Mouse (Mus musculus): ENCODE measurements around the gene Gm20479. TPM values are rescaled to one million over a fixed set of nuclear protein-coding genes. Genes with fewer than 3 reads are reported as not detected.

Gene Gm20479
- polyA plus RNA-seq (2017; shearing (Covaris generic)) = 1 to 10 TPM; 1.4 to 3.3 TPM

DNA sequence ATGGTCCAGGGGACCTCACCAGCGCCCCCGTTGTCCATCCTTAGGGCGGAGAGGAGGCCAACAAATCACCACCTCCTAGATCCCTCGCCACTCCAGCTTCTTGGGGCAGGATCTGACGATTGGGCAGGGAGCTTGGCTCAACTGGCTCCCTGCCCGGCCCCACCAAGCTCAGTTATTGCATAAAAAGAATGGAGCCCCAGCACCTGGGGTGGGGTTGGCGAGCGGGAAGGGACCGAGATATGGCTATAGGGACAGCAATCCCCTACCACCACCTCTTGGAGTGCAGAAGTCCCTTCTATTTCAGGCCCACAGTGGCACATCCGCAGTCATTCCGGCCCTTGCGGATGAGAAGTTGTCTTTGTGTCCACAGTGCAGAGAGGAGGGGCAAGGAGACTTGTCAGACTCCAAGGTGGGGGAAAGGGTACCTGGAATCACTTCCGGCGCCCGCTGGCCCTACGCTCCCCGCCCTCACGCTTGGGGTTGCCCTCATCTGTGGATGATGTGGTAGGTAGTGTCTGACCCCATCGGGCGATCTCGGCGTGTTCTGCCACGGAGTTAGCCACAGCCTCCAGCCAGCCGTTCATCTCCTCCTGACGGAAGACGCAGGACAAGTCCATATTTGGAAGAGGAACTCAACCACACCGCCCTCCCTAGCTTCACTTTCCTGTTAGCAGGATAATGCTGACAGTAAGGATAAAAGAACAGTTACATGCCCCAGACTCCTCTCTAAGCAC lies at the start of gene Gm20479:
Gm20479 (minus strand) TSS at position 559 of the 734 bp plus-strand sequence.
- no peak for ATAC-seq

DNA sequence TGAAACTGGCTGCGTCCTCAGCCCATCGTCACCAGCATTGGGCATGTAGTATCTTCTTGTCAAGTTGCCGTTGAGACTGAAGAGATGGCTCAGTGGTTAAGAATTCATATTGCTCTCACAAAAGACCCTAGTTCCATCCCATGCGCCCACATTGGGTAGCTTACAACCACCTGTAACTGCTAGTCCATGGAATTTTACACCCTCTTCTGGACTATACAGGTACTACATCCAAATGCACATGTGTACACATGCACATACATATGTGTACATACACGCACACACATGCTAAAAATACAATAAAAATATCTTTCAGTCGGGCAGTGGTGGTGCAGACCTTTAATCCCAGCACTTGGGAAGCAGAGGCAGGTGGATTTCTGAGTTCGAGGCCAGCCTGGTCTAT lies 49.3 kb upstream of the Gm20479 start:
- no peak for ATAC-seq

DNA sequence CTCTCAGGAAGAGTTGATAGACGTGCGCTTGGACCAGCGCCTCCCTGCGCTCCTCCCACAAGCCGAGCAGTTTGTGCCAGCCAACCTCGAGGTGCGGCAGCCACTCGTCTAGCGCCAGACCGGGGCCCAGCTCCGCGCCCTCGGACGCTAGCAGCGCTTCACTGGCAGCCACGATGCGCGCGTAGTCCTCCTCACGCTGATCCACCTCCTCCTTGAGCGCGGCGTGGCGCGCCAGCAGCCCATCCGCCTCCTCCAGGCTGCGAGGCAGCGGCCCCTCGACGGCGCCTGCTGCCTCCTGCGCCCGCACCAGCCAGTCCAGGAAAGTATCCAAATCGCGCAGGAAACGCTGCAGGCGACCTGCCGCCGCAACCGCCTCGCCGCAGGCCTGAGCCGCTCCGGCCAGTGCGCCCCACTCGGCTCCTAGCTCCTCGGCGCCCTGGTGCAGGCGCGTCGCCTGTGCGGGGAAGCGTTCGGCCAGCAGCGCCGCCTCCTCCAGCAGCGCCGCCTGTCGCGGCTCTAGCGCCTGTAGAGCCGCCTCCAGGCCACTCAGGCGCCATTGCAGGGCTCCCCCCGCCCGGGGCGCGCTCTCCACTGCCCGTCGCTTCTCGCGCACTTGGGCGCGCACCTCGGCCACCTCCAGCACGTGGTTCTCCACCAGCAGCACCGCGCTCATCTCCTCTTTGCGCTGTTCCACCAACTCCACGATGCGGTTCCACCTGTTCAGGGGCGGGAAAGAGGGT lies 47.2 kb upstream of the Gm20479 start:
- ATAC-seq = no peak

DNA sequence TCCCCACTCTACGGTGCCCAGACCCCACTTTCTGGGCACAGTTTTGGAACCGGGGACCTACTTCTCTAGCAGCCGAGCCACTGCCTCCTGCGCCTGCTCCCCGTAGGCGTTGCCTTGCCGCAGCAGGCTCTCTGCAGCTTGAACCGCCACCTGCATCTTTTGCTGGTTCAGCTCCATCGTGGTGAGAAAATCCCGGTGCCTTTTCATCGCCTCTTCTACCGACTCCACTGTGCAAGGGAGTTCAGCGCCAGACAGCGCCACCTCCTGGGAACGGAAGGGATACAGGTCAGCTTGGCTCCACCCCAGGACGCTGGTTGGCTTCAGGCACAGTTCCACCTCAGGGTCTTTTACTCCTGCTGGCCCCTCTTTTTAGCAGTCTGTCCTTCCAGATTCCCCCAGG lies 45.5 kb upstream of the Gm20479 start:
- ATAC-seq = no peak

DNA sequence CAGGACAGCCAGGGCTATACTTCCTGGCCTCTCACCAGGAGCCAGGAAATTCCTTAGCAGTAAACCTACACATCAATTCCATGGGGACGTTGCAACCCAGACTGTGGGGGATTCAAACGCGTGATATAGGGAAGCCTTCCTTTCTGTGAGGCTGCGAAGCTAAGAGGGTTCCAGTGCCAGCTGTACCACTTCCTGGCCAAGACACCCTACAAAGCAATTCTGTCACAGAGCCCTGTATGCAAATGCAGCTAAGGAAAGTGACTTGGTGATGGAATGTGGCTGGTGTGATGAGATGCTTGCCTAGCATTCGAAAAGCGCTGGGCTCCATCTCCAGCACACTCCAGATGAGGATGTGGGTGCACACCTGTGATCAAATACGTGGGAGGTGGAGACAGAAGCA lies 43.3 kb upstream of the Gm20479 start:
- no peak for ATAC-seq

GRCm38 (mm10) chr7:27397048-27397949 lies 40.1 kb upstream of the Gm20479 start:
- ATAC-seq = peak; percentile 43

DNA sequence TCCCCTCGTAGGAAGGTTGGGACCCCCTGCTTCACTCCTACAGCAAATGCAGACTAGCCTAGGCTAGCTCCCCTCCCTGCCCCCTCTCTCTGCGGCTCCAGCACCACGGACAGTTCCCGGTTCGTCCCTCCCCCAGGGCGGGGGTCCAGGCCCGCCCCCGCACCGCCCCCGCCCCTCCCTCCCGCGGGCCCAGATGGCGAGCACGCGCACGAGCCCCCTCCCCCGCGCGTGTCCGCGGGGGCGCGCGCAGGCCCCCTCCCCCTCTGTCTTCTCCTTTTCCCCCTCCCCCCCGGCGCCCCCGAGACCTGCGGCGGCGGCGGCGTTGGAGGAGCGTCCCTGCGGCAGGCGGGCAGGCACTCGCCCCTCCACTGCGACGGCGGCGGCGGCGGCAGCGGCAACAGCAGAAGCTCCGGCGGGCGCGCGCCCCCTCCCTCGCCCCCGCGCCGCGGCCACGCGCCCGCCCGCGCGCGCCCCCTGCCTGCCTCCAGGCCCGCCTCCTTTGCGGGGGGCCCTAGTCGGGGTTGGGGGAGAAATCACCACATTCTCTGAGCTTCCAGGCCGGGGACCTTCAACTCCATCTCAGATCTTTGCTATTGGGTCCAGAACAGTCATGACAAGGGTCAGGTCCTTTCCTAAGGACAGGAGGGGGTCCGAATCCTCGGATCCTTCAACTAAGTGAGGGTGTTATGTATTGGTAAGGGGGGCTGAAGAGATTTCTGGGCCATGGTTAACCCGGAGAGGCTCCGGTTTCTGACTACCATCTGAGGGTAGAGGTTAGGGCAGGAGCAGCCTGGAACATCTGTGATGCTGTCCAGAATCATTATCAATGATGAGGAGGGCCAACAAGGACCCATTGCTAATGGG lies 39.2 kb upstream of the Gm20479 start:
- ATAC-seq = no peak

- no peak for ATAC-seq
Observed at GRCm38 (mm10) chr7:27395521-27396183, 38.4 kb upstream of the Gm20479 start.

- ATAC-seq = no peak
Observed at GRCm38 (mm10) chr7:27391416-27391815, 34.2 kb upstream of the Gm20479 start.

DNA sequence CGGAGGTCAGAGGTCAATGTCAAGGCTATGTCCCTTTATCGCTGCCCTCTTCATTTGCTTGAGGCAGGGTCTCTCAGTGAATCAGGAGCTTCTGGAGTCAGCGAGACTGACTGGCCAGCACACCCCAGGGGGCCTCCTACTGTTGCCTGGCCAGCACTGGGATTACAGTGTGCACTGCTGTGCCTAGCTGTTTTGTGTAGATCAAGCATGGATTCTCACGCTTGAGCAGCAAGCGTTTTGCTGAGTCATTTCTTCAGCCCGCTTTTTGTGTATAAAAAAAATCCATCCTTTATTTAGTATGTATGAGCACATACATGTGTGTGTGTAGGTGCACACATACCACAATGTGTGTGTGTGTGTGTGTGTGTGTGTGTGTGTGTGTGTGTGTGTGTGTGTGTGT lies 32.0 kb upstream of the Gm20479 start:
- no peak for ATAC-seq

DNA sequence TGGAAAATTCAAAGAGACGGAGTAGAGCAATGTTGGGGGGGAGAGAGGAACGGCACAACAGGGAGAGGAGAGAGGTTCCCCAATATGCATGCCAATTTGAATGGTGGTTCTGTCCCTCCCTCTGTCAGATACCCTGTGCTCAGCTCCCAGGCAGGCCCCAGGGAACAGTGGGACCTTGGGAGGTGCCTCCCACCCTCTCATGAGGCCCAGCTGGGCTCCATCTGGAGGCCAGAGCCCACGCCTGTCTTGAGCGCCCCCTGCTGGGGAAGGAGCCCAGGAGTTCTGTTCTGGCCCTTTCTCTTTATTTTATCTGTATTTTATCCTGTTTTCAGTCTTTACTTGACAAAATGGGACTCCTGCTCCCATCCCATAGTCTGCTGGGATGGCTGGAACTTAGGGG lies 27.5 kb upstream of the Gm20479 start:
- ATAC-seq = no peak

- ATAC-seq = no peak
Observed at GRCm38 (mm10) chr7:27384134-27384533, 26.9 kb upstream of the Gm20479 start.

DNA sequence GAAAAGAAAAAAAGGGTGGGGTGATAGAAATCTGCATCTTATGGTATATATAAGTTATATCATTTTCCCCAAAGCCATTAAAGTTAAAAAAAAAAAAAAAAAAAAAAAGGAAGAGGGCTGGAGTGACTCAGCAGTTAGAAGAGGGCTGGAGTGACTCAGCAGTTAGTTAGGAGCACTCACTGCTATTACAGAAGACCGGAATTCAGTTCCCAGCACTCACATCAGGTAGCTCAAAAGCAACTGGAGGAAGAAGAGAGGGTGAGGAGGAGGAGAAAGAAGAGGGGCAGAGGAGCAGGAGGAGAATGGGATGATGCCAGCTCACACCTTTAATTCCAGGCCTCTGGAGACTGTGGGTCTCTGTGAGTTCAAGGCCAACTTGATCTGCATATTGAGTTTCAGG lies 26.0 kb upstream of the Gm20479 start:
- ATAC-seq = no peak

- ATAC-seq = no peak
Observed at GRCm38 (mm10) chr7:27381560-27381959, 24.3 kb upstream of the Gm20479 start.

- no peak for ATAC-seq
Observed at GRCm38 (mm10) chr7:27381009-27381408, 23.8 kb upstream of the Gm20479 start.

- no peak for ATAC-seq
Observed at GRCm38 (mm10) chr7:27379836-27380235, 22.6 kb upstream of the Gm20479 start.

DNA sequence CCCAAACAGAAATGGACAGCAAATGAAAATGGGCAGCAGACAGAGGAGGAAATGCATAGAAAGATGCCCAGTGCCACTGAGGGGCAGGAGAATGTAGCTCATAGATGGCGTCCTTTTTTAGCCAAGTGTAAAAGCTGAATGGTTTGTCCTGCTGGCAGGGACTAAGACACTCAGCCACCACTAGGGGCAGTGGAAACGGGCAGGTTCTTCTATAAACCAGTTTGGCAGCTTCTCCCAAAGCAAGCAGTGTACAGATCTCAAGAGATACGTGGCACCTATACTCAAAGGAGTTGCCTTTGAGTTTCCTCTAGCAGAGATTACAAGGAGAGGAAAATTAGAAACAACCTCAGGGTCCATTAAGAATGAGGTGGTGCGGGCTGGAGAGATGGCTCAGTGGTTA lies 21.2 kb upstream of the Gm20479 start:
- no peak for ATAC-seq

GRCm38 (mm10) chr7:27375274-27375673 lies 18.1 kb upstream of the Gm20479 start:
- ATAC-seq = no peak

GRCm38 (mm10) chr7:27371715-27372462 lies 14.7 kb upstream of the Gm20479 start:
- no peak for ATAC-seq

GRCm38 (mm10) chr7:27369111-27369510 lies 11.9 kb upstream of the Gm20479 start:
- ATAC-seq = no peak

DNA sequence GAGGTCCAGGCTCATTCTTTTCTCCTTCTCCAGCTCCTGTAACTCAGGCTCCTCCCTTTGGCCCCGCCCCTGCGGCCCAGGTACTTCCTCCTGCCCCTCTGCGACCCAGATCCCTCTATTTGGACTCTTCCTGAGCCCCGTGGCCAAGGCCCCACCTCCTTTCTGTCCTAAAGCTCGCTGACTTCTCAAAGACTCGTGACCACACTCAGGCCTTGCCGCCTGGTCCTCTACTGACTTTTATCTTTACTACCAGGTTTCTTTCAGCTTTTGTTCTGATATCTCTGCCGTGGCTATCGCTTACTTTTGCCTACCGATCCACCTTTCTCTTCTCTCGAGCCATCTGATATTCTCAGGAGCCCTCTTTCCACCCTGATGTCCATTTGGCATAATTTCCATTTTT lies 10.8 kb upstream of the Gm20479 start:
- ATAC-seq = peak; percentile 28

Data from activated CD4-positive, CD25-positive, alpha-beta regulatory T cell, adult 4 months (primary cell).